Mouse (Mus musculus): ENCODE results near the gene Foxn3.

- TF ChIP-seq CTCF (IDR thresholded peaks at IDR 0.05; ENCODE audit: low read depth, low read length) (no peak), POLR2A (IDR thresholded peaks at IDR 0.05; ENCODE audit: insufficient read depth, low read length) (no peak)
Measured at GRCm38 (mm10) chr12:99574299-99574698, 10.9 kb upstream of the Foxn3 start.

Data from ES-Bruce4 (cell line).